Mouse (Mus musculus): ENCODE measurements at regions not wholly inside any gene's neighbourhood (a gene's known extent, or its start where the extent isn't known, plus 50 kb on each side); places are given as distances from the start of the nearest gene placed in this dataset.

GRCm38 (mm10) chr13:53996867-53997266 is 58.6 kb downstream of the Drd1 start:
- TF ChIP-seq POLR2A (IDR thresholded peaks at IDR 0.05; ENCODE audit: control insufficient read depth, extremely low read depth, insufficient read depth, low read length, poor library complexity) (no peak), CTCF (IDR thresholded peaks at IDR 0.05; ENCODE audit: borderline replicate concordance, control insufficient read depth, extremely low read depth, insufficient read depth, low read length, poor library complexity) (no peak)

Data from thymus, adult 2 months (tissue).